Mouse (Mus musculus) bone marrow macrophage, adult 2 months (primary cell): Measurements from ENCODE around the gene Exoc6.

ENCODE experiments used
- CTCF ChIP-seq: IDR thresholded peaks from 2 replicates; pipeline ENCODE4 v1.5.1; 2012; ENCODE audit warnings: low read depth, mild to moderate bottlenecking, low read length, moderate library complexity
- POLR2A ChIP-seq: IDR thresholded peaks from 2 replicates; pipeline ENCODE4 v1.6.1; 2012; ENCODE audit warnings: mild to moderate bottlenecking, low read depth, low read length, borderline replicate concordance

DNA sequence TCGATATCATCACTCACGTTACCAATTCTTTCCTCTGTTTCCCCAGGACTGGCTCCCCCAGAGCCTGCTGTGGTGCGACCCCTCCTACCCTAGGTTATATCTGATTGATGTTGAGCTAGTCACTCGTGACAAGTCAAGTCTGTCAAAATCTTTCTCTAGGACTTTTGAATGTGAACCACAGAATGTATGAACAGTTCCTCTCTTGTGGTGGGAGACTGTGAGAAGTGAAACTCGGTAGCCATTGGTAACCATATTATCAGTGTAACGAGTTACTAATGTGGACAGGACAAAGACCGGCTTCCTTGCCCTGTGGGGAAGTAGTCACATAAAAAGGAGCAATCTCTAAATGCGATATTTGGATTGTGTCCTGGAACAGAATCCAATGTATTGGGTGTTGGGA lies 47.2 kb upstream of the Exoc6 start:
- TF ChIP-seq POLR2A = no peak
- TF ChIP-seq CTCF = no peak
